Mouse (Mus musculus) embryo, embryonic 10.5 days (tissue): ENCODE results near the gene Mgst2.

ENCODE experiments used
- DNase-seq: peaks from one replicate; pipeline ENCODE4 v3.0.0-alpha.2; 2015; ENCODE audit warnings: low spot score

Gene Mgst2

GRCm38 (mm10) chr3:51701281-51701751 lies 41.2 kb downstream of the Mgst2 start:
- DNase-seq: peak; percentile 94

- peak; percentile 68 for DNase-seq
These were observed 41.8 kb downstream of the Mgst2 start for GRCm38 (mm10) chr3:51701950-51702349.

- DNase-seq: no peak
These were observed 42.6 kb downstream of the Mgst2 start for GRCm38 (mm10) chr3:51702701-51703286.

GRCm38 (mm10) chr3:51703478-51703877 lies 43.3 kb downstream of the Mgst2 start:
- DNase-seq: peak; percentile 53

GRCm38 (mm10) chr3:51705220-51705619 lies 45.1 kb downstream of the Mgst2 start:
- no peak for DNase-seq

- DNase-seq: no peak
These were observed 48.2 kb downstream of the Mgst2 start for GRCm38 (mm10) chr3:51708375-51708745.

- no peak for DNase-seq
These were observed 48.7 kb downstream of the Mgst2 start for GRCm38 (mm10) chr3:51708746-51709411.

GRCm38 (mm10) chr3:51712382-51712781 lies 52.2 kb downstream of the Mgst2 start:
- DNase-seq: no peak

- peak; percentile 81 for DNase-seq
These were observed 53.1 kb downstream of the Mgst2 start for GRCm38 (mm10) chr3:51713233-51713632.

GRCm38 (mm10) chr3:51714469-51714868 lies 54.3 kb downstream of the Mgst2 start:
- DNase-seq: no peak

- no peak for DNase-seq
These were observed 57.3 kb downstream of the Mgst2 start for GRCm38 (mm10) chr3:51717455-51717854.

GRCm38 (mm10) chr3:51717909-51718308 lies 57.7 kb downstream of the Mgst2 start:
- DNase-seq: no peak

GRCm38 (mm10) chr3:51719373-51719772 lies 59.2 kb downstream of the Mgst2 start:
- DNase-seq: no peak

- no peak for DNase-seq
These were observed 59.8 kb downstream of the Mgst2 start for GRCm38 (mm10) chr3:51719982-51720381.

- no peak for DNase-seq
These were observed 66.1 kb downstream of the Mgst2 start for GRCm38 (mm10) chr3:51726257-51726656.

GRCm38 (mm10) chr3:51727487-51727886 lies 67.3 kb downstream of the Mgst2 start:
- no peak for DNase-seq

- no peak for DNase-seq
These were observed 67.8 kb downstream of the Mgst2 start for GRCm38 (mm10) chr3:51727968-51728367.

- DNase-seq: no peak
These were observed 68.3 kb downstream of the Mgst2 start for GRCm38 (mm10) chr3:51728456-51728855.

GRCm38 (mm10) chr3:51729109-51729918 lies 69.2 kb downstream of the Mgst2 start:
- no peak for DNase-seq

GRCm38 (mm10) chr3:51730662-51731061 lies 70.5 kb downstream of the Mgst2 start:
- no peak for DNase-seq

- no peak for DNase-seq
These were observed 71.9 kb downstream of the Mgst2 start for GRCm38 (mm10) chr3:51731949-51732636.
